Mouse (Mus musculus): ENCODE measurements around the gene Zfp629. TPM values are rescaled to one million over a fixed set of nuclear protein-coding genes. Genes with fewer than 3 reads are reported as not detected.

Gene Zfp629
- total and polyA plus RNA-seq, 3 experiments: 10.8 to 12.6 TPM; not detected in 1

GRCm38 (mm10) chr7:127651624-127652023 is 36.0 kb upstream of the Zfp629 start:
- no peaks in the 10 kb centered on the region for H3K79me2 ChIP-seq (ENCODE audit: control insufficient read depth, insufficient read depth, low read length, poor library complexity)

GRCm38 (mm10) chr7:127649206-127649605 is 33.6 kb upstream of the Zfp629 start:
- no peak for DNase-seq (ENCODE audit: low read depth, low spot score)
- Histone ChIP-seq H3K4me1 (ENCODE audit: control insufficient read depth in 1 of 2, insufficient read depth in 2 of 2, low read length in 2 of 2) (peaks cover 3 to 6% of the 10 kb centered on the region in 2 experiments), H3K9ac (ENCODE audit: control insufficient read depth, low read depth, low read length, poor library complexity, severe bottlenecking) (no peak overlapping the region), H3K4me3 (ENCODE audit: control insufficient read depth in 1 of 2, insufficient read depth in 1 of 2, low read depth in 2 of 2, low read length in 2 of 2) (no peak overlapping the region), H3K9me3 (replicated peaks; ENCODE audit: insufficient read depth, low read length) (no peaks in the 10 kb centered on the region), H3K27me3 (ENCODE audit: control insufficient read depth in 1 of 2, insufficient read depth in 2 of 2, low read length in 2 of 2) (no peaks in the 10 kb centered on the region), H3K36me3 (ENCODE audit: control insufficient read depth in 1 of 2, insufficient read depth in 2 of 2, low read length in 2 of 2) (peaks cover 0 to 11% of the 10 kb centered on the region in 2 experiments; a peak in 2 of 4 replicates), H3K27ac (ENCODE audit: control insufficient read depth, low read depth, low read length) (no peak overlapping the region), H3K79me2 (ENCODE audit: control insufficient read depth, insufficient read depth, low read length, poor library complexity) (no peaks in the 10 kb centered on the region)
- peak; percentile 48; the same call in 1 of the 2 replicates for TF ChIP-seq ZNF384 (IDR thresholded peaks at IDR 0.05; ENCODE audit: low read depth, low read length)
- TF ChIP-seq MAX (IDR thresholded peaks at IDR 0.05; ENCODE audit: low read length): no peak

More at GRCm38 (mm10) chr7:127651624-127652023, 36.0 kb upstream of the Zfp629 start:
- no peak for TF ChIP-seq NELFE (IDR thresholded peaks at IDR 0.05; ENCODE audit: low read depth, low read length)
- no peak for TF ChIP-seq SIN3A (IDR thresholded peaks at IDR 0.05; ENCODE audit: low read length)
- no peak for TF ChIP-seq GABPA (IDR thresholded peaks at IDR 0.05; ENCODE audit: low read depth, low read length)
- TF ChIP-seq POLR2A (IDR thresholded peaks at IDR 0.05; ENCODE audit: control insufficient read depth in 1 of 2, insufficient read depth in 1 of 2, low read depth in 1 of 2, low read length in 2 of 2, poor library complexity in 1 of 2): no peak
- no peak for TF ChIP-seq CHD1 (IDR thresholded peaks at IDR 0.05; ENCODE audit: low read depth, low read length)
- TF ChIP-seq SMC3 (IDR thresholded peaks at IDR 0.05; ENCODE audit: low read depth, low read length): no peak
- no peak for TF ChIP-seq ZKSCAN1 (IDR thresholded peaks at IDR 0.05; ENCODE audit: low read depth, low read length)
- TF ChIP-seq ETS1 (IDR thresholded peaks at IDR 0.05; ENCODE audit: low read depth, low read length): no peak
- TF ChIP-seq POLR2AphosphoS2 (IDR thresholded peaks at IDR 0.05; ENCODE audit: low read length): no peak
- TF ChIP-seq EP300 (IDR thresholded peaks at IDR 0.05; ENCODE audit: low read depth in 1 of 2, low read length in 2 of 2): no peak
- no peak for TF ChIP-seq CHD2 (IDR thresholded peaks at IDR 0.05; ENCODE audit: low read length)
- no peak for TF ChIP-seq RCOR1 (IDR thresholded peaks at IDR 0.05; ENCODE audit: low read depth, low read length)
- TF ChIP-seq ELF1 (IDR thresholded peaks at IDR 0.05; ENCODE audit: low read depth, low read length): no peak
- Histone ChIP-seq H3K4me1 (ENCODE audit: control insufficient read depth in 1 of 2, insufficient read depth in 2 of 2, low read length in 2 of 2) (peaks cover 3 to 6% of the 10 kb centered on the region in 2 experiments), H3K27ac (ENCODE audit: control insufficient read depth, low read depth, low read length) (no peak overlapping the region), H3K27me3 (ENCODE audit: control insufficient read depth in 1 of 2, insufficient read depth in 2 of 2, low read length in 2 of 2) (no peaks in the 10 kb centered on the region), H3K36me3 (ENCODE audit: control insufficient read depth in 1 of 2, insufficient read depth in 2 of 2, low read length in 2 of 2) (peaks cover 0 to 11% of the 10 kb centered on the region in 2 experiments; a peak in 2 of 4 replicates), H3K9me3 (replicated peaks; ENCODE audit: insufficient read depth, low read length) (no peaks in the 10 kb centered on the region), H3K9ac (ENCODE audit: control insufficient read depth, low read depth, low read length, poor library complexity, severe bottlenecking) (no peak overlapping the region), H3K4me3 (ENCODE audit: control insufficient read depth in 1 of 2, insufficient read depth in 1 of 2, low read depth in 2 of 2, low read length in 2 of 2) (no peak overlapping the region)
- no peak for DNase-seq (ENCODE audit: low read depth, low spot score)
